Mouse (Mus musculus) layer of hippocampus, postnatal 36 days (tissue): ENCODE results near the gene Mrps6. TPM values are rescaled to one million over a fixed set of nuclear protein-coding genes. Genes with fewer than 3 reads are reported as not detected.

Source experiments
- DNase-seq, 2 experiments: peaks; one replicate each; pipeline ENCODE4 v3.0.0; 2022
- total RNA-seq, 2 experiments: library from RNA; stranded (reverse); gene quantifications; 2 replicates each; pipeline ENCODE4 v1.2.3; 2021

Mrps6 gene
- total RNA-seq, result 10 to 100 TPM; 58.1 to 58.3 TPM

GRCm38 (mm10) chr16:92057852-92058643 is at the start of gene Mrps6, which contains the start of the genes Gm49711 and Slc5a3:
Mrps6 (plus strand) TSS chr16:92058270.
Gm49711 (plus strand) TSS chr16:92058316.
Slc5a3 (plus strand) TSS chr16:92058322.
- DNase-seq, result peak; percentile 87 to 91

DNA sequence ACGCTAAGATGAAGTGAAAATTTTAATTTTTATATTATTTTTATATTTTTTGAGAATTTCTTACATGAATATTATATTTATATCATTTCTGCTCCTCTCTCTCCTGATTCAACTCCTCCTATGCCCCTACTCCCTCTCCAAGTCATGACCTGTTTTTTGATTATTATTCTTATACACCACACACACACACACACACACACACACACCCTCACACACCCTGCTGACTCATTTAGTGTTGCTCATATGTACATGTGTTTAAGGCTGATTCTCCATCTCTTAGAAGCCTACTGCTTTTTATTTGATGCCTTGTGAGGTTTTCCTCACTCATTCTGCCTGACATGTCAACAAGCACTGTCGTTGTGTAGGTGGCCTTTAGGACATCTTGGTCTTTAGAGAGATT is 48.5 kb upstream of the Mrps6 start:
- no peak for DNase-seq

GRCm38 (mm10) chr16:92016792-92017191 is 41.3 kb upstream of the Mrps6 start:
- DNase-seq, result no peak

- DNase-seq, result peak; percentile 20 to 22
These were observed 38.6 kb upstream of the Mrps6 start for GRCm38 (mm10) chr16:92019141-92020118.

DNA sequence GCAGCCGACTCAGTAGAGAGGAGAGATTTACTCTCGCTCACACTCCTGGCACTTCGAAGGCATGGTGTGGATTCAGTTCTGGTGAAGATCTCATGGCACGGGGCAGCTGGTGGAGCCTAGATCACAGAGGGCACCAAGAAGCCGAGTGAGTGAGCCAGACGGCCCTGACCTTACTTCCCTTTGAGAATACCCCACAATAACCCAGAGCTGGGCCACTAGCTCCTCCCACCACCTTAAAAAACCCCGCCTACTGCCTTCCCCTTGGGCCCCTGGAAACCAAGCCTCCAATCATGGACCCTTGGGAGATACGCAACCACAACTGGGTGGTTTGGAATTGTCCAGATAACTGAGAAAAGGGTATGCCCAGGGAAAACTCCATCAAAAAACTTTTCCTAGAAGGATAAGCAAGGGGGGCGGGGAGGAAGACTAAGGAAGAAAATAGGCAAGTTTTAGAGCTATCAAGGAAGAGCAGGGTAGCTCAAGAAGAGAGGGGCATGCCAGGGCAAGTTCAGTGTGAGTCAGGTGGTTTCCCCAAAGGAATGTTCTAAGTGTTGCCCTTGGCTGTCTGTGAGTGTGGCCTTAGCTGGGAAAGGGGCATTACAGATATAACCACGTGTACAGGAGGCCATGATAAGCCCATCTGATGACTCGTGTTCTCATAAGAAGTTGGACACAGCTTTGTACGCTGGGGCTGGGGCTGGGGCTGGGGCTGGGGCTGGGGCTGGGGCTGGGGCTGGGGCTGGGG is 36.2 kb upstream of the Mrps6 start:
- DNase-seq, result no peak

GRCm38 (mm10) chr16:92022494-92023283 is 35.4 kb upstream of the Mrps6 start:
- DNase-seq, result no peak

DNA sequence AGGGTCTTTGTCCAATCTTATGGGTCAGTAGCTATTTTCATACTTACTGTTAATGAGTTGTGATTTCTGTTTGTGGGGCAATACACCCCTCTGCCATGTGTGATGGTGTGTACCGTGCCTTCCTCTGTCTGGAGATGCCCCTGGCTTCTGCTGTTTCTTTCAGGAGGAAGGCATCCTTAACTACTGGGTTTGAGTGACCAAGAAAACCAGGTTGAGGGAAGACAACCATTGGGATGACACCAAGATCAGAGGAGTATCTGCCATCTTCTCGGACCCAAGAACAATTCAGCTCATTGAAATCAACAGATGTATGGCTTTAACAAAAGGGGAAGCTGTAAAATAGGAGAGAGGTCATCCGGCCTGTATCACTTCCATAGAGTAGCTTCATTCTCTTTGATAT is 24.8 kb upstream of the Mrps6 start:
- no peak for DNase-seq

- DNase-seq, result no peak
These were observed 23.4 kb upstream of the Mrps6 start for GRCm38 (mm10) chr16:92034676-92035075.

GRCm38 (mm10) chr16:92036701-92037100 is 21.4 kb upstream of the Mrps6 start:
- no peak for DNase-seq

DNA sequence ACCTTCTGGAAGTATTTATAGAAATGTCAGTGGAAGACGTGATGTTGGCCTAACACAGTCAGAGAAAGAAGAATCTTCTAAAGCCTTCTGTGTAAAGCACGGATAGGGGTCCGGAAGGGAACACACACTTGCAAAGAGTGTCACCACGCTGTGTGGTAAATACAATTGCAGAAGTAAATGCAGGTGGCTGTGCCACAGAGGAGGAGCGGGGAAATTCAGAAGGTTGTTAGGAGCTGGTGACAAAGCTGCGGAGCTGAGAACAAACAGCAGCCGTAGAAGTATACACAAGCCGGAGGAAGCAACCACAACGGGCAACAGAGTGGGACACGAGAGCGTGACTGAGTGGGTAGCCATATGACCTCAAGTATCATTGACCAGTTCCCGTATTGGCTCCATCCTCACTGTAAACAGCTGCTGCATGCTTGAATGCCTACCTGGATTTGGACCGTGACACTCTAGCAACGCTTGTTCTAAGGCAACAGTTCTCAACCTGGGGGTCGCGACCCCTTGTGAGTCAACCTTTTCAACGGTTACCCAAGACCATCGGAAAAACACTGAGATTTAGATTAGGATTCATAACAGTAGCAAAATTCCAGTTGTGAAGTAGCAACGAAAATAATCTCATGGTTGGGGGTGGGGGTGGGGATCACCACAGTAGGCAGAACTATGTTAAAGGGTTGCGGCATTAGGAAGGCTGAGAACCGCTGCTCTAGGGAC is 20.0 kb upstream of the Mrps6 start:
- DNase-seq, result no peak

- no peak for DNase-seq
These were observed 18.6 kb upstream of the Mrps6 start for GRCm38 (mm10) chr16:92039421-92039820.

GRCm38 (mm10) chr16:92039966-92040365 is 18.1 kb upstream of the Mrps6 start:
- no peak for DNase-seq

DNA sequence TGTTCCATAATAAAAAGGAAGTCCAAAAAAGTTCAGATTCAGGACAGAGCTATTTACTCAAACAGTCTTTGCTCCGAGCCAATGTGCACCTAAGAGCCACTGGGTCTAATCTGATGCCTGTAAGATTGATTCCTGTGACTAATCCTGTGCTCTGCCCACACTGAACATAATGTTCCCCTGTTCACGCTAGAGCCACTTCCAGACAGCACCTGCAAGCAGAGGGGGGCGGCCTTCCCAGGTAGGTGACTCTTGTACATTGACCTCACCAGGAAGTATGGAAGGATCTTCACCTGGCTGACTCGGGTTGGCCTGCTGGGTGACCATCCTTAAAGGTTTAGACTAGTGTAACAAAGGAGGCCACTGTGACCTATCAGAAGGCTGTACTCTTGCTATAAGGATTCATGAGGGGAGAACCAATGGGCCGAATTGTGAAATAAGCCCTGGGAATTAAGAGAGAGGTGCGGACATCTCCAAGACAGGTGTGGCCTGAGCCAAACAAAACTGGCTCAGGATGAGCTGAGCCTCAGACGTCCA is 6.2 kb upstream of the Mrps6 start:
- no peak for DNase-seq

DNA sequence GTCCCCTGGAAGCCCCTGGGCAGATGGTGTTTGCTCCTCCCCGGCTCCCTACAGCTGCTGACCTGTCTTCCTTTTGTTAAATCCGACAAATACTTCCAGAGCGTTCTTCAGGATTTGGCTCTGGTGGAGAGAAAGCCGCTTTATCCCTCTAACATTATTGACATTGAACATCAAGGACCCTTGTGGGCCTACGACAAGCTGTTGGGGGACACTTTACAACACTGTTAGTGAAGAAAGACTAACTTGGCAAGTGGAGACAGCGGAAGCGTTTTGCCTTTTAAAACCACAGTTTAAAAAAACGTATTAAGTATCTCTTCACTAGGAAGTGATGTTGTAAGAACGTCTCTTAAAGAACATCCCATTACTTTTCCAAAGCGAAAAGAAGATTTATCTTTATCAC is 5.5 kb upstream of the Mrps6 start:
- DNase-seq, result no peak

GRCm38 (mm10) chr16:92056711-92057110 is 1.4 kb upstream of the Mrps6 start:
- no peak for DNase-seq

DNA sequence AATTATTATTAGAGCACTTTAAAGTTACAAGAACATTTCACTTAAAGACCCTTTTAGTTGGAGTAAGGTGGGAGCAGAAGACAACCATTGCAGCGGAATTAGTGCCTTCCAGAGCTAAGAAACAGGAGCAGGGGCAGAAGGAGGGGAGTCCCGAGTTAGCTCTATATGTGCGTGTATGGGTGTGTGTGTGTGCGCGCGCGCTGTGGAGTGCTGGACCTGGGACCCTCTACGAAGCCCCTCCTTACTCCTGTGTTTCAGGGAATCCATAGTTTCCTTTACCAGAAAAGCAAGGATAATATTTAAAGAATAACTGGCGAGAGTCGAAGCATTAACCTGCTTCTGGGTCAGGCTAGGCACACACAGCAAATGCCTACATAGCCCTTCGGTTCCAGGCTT is 616 bp upstream of the Mrps6 start:
- no peak for DNase-seq

DNA sequence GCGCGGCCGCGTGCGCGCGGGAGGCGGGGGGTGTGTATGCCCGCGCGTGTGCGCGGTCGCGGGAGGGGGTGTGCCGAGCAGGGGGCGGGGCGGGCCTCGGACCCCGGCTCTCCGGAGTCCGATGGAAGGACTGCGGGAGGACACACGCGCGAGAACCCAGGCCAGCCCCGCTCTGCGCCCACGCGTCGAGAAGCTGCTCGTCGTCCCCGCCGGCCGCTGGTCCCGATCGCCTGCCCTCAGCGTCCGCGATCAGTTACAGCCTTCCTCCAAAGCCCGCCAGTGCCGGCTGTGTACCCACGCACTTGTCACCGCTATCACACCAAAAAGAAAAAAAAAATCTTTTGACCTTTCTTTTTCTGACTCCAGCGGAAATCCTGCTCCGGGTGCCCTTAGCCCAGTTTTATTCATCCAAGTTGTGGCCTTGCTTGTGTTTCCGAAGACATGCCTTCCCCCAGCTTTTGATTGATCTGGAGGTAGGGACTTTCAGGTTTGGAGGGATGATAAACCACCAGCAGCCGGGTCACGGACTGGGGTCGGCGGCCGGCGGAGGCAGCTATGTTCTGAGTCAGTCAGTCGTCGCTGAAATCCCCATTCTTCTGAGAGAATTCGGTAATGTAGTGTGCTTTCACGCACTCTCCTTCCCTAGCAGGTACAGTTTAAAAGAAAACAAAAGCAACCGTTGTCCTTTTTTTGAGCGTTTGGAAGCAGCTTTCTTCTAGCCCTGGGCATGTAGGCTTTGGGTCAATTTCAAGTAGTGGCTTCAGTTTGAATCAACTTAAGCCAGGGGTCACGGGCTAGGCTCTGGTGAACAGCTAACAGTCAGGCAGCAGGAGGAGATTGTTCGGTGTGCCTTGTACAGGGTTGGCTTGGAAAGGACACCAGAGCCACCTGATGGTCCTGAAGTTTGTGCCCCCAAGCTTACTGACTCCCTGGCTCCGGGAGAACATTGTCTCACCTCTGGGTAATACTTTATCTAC is 862 bp downstream of the Mrps6 start:
- DNase-seq, result no peak

DNA sequence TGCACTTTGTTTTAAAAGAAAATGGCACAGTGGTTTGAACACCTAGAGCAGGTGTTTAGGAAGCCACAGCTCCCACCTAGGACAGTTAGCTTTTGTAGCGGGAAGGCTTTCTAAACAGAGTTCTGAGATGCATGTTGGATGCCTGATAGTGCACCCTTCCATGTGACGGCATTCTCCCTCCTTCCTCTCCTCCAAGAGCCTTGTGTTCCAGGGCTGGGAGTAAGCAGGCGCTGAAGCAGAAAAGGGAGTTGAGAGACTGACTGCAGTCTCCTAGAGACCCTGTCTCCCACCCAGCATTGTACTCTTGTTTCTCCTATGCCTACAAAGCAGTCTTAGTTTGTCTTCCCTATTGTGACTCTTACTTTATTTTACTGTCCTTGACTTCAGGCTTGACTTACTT is 2.1 kb downstream of the Mrps6 start:
- DNase-seq, result no peak

DNA sequence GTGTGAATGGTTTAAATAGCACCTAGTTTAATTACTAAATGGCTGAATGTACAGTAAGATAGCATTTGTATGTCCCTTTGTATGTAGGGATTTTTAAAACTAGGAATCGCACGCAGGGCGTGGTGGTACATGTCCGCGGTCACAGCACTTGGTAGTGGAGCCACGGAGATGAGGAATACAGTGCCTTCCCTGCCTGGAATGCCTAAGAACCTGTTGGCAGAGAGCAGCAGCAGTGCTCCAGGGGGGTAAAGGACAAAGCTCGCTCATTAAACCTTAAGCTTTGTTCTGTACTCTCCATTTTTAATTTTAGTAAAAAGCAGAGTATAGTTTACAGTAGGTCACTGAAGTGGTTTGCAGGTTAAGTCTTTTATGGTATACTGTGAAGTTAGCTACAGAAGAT is 3.5 kb downstream of the Mrps6 start:
- DNase-seq, result no peak

- no peak for DNase-seq
These were observed 4.8 kb downstream of the Mrps6 start for GRCm38 (mm10) chr16:92062832-92063231.
